Mouse (Mus musculus) kidney, embryonic 15.5 days (tissue): Measurements from ENCODE around the gene Chrm4. TPM values are rescaled to one million over a fixed set of nuclear protein-coding genes. Genes with fewer than 3 reads are reported as not detected.

Experiments
- ATAC-seq: fragments of 200-750 bp; cut with Nextera tagmentation; replicated peaks from 2 replicates; pipeline ENCODE4 v1.8.0; 2017; ENCODE audit warnings: moderate TSS enrichment; ENCODE audit not compliant: low FRiP score
- H3K27ac ChIP-seq: fragments of 300-500 bp; sonication (generic); 2 replicates; pipeline ENCODE4 v1.5.1; 2015; ENCODE audit warnings: mild to moderate bottlenecking, inconsistent platforms
- H3K27me3 ChIP-seq: fragments of 300-500 bp; sonication (generic); 2 replicates; pipeline ENCODE4 v1.6.1; 2015; ENCODE audit warnings: inconsistent platforms
- H3K36me3 ChIP-seq: fragments of 300-500 bp; sonication (generic); 2 replicates; pipeline ENCODE4 v1.6.1; 2015; ENCODE audit warnings: inconsistent platforms
- H3K4me1 ChIP-seq: fragments of 300-500 bp; sonication (generic); 2 replicates; pipeline ENCODE4 v1.6.1; 2015; ENCODE audit warnings: inconsistent platforms
- H3K4me2 ChIP-seq: fragments of 300-500 bp; sonication (generic); 2 replicates; pipeline ENCODE4 v1.6.1; 2015; ENCODE audit warnings: moderate library complexity, mild to moderate bottlenecking, inconsistent platforms
- H3K4me3 ChIP-seq: fragments of 300-500 bp; sonication (generic); replicated peaks from 2 replicates; pipeline ENCODE4 v1.5.1; 2015; ENCODE audit warnings: mild to moderate bottlenecking, inconsistent platforms
- H3K9ac ChIP-seq: fragments of 300-500 bp; sonication (generic); 2 replicates; pipeline ENCODE4 v1.6.1; 2015; ENCODE audit warnings: mild to moderate bottlenecking, inconsistent platforms
- H3K9me3 ChIP-seq: fragments of 300-500 bp; sonication (generic); replicated peaks from 2 replicates; pipeline ENCODE4 v1.6.1; 2016; ENCODE audit warnings: inconsistent platforms
- WGBS: fragments of 180-500 bp; shearing (Covaris S2); methylation state at CpG from one replicate; pipeline ENCODE4 v1.1.7; 2015; ENCODE audit warnings: mixed read lengths; 5-methylcytosine and 5-hydroxymethylcytosine counted together
- polyA plus RNA-seq: library from polyadenylated mRNA; unstranded; fragments of >200 nt; fragmentation: Nextera tagmentation; extraction: Ambion mirVana; gene quantifications from 2 replicates; pipeline ENCODE4 v1.2.1, GENCODE M21; 2015

The Chrm4 gene
- polyA plus RNA-seq, 1 experiment from 2014 or later, result 0.42 TPM

- no peaks in the 10 kb centered on the region for H3K27me3 ChIP-seq
- 94% methylated on average over 5 of the region's 5 CpGs for WGBS
- H3K4me2 ChIP-seq, result no peak overlapping the region
- no peaks in the 10 kb centered on the region for H3K9me3 ChIP-seq
- ATAC-seq, result no peak
- no peak overlapping the region for H3K9ac ChIP-seq
- peaks cover 72% of the 10 kb centered on the region for H3K4me1 ChIP-seq
- 0 out of 2 replicates have a peak, but pooled peaks cover 6% of the 10 kb centered on the region for H3K36me3 ChIP-seq
- H3K27ac ChIP-seq, result no peak overlapping the region
- no peak overlapping the region for H3K4me3 ChIP-seq
Observed at GRCm38 (mm10) chr2:91960459-91960858, 33.4 kb downstream of the Chrm4 start.

DNA sequence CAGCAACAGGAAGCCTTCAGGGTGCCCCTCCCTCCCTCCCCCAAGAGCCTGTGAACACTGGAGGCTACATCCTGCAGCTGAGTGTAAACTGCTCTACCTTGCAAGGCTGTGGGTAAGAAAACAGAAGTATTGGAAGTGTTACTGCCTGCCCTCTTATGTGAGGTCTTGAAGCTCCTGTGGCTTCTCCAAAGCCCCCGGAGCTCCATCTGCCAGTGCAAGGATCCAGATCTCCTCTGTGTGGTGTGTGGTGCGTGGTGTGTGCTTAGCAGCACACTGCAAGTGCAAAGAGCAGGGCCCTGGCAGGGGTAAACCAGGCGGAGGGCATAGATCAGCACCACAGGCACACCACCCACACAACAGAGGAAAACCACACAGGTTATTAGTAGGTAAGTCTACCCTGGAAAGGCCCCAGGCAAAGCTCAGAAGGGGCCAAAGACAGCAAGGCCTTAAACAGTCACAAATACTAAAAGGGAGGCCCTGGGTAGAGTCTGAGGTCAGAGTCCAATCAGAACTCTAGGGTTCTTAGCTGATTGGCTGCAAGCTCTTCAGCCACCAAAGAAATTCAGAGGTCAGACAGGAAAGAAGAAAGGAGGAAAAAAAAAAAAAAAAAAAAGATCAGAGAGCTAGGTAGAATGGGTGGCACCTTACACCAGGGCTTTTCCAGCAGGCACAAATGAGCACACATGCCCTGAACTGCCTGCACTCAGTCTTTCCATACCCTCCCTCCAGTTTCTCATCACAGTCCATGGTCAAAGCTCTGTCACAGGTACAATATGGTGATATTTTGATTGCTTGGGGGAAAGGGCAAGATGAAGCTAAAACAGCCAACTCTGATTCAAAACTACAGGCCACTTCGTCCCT lies 35.1 kb downstream of the Chrm4 start:
- H3K9ac ChIP-seq, result peak overlapping the region; percentile 92
- no peak for ATAC-seq
- peak overlapping the region; percentile 91 for H3K4me3 ChIP-seq
- no peaks in the 10 kb centered on the region for H3K27me3 ChIP-seq
- 47% methylated on average over 4 of the region's 4 CpGs for WGBS
- 0 out of 2 replicates have a peak, but pooled peaks cover 6% of the 10 kb centered on the region for H3K36me3 ChIP-seq
- H3K4me1 ChIP-seq, result peaks cover 71% of the 10 kb centered on the region
- H3K27ac ChIP-seq, result peak overlapping the region; percentile 81
- peak overlapping the region; percentile 91 for H3K4me2 ChIP-seq
- H3K9me3 ChIP-seq, result no peaks in the 10 kb centered on the region

DNA sequence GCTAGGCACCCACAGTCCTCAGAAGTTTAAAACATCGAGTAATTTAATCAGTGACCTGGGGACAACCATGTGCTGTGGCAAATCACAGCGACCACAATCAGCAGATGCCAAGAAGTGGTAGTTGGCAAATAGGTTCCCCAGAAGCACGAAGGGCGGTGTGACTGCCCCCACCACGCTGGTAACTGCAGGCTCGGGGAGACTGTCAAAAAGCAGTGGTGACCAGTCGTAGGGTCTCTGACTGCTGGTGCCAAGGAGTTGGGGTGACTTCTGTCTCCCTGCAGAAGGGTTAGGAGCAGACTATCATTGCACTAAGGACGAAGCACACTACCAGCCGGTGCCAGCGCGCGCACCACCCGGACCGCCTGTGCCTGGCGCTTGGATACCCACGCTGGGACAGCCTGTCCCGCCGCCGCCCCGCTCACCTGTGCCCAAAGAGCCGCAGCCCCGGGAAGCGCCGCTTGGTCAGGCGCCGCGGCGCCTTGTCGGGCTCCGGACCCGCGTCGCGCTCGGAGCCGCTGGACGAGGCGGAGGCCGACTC lies 35.9 kb downstream of the Chrm4 start:
- Histone ChIP-seq H3K27ac (peak overlapping the region; percentile 81), H3K36me3 (0 out of 2 replicates have a peak, but pooled peaks cover 6% of the 10 kb centered on the region), H3K9me3 (no peaks in the 10 kb centered on the region), H3K4me3 (peak overlapping the region; percentile 91), H3K9ac (peak overlapping the region; percentile 92), H3K4me2 (peak overlapping the region; percentile 91), H3K27me3 (no peaks in the 10 kb centered on the region), H3K4me1 (peaks cover 65% of the 10 kb centered on the region)
- under 1% methylated on average over 39 of the region's 39 CpGs for WGBS
- ATAC-seq, result peak; percentile 41

DNA sequence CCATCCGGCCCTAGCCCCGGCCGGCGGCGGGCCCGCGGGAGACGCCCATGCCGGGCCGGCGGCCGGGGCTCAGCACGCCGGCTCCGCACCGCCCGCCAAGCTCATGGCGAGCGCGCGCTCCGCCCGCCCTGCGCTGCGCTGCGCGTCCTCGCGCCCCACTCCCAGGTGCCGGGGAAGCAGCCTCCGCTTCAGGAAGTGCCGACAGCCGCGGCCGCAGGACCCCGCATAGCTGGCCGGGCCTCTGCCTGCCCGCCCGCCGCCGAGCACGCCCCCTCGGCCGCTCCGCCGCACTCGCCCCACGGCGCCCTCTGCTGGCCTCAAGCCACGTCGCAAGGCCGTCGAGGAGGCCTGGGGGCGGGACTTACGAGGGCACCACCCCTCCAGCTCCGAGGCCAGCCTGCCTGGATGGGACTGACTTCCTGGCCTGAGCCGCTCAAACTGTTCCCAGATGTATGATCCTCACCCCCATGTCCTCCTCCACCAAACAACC lies 36.4 kb downstream of the Chrm4 start:
- Histone ChIP-seq H3K27me3 (no peaks in the 10 kb centered on the region), H3K27ac (peak overlapping the region; percentile 81), H3K9me3 (no peaks in the 10 kb centered on the region), H3K9ac (peak overlapping the region; percentile 92), H3K4me2 (peak overlapping the region; percentile 91), H3K4me1 (peaks cover 66% of the 10 kb centered on the region), H3K36me3 (0 out of 2 replicates have a peak, but pooled peaks cover 5% of the 10 kb centered on the region), H3K4me3 (peak overlapping the region; percentile 91)
- WGBS, result under 1% methylated on average over 44 of the region's 57 CpGs
- peak; percentile 93 for ATAC-seq

DNA sequence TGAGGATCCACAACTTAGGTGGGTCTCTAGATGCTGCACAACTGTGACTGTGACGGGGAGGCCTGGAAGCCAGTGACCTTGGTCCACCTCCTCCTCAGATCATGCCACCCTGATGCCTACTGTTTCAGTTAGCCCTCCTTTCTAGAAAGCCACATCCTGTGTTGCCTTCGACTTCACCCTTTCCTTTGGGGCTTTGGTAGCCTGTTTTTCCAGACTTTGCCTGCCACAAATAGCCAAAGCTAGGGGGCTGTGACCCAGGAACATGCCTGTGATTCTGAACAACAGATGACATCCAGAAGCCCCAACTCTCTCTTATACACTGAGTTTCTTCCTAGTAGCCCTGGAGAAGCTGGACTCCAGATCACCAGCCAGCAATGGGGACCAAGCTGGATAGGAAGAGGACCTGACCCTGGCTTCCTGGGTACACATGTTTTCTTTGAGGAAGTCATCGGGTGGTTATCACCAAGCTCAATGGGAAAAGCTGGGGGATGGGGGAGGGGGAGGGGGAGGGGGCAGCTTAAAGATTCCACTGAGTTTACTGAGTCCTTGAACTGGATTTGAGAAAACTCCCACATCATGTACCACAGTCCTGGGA lies 37.7 kb downstream of the Chrm4 start:
- 67% methylated on average over 3 of the region's 3 CpGs for WGBS
- Histone ChIP-seq H3K4me2 (peak overlapping the region; percentile 91), H3K9me3 (no peaks in the 10 kb centered on the region), H3K4me1 (peaks cover 55% of the 10 kb centered on the region), H3K27ac (peak overlapping the region; percentile 83), H3K27me3 (no peaks in the 10 kb centered on the region), H3K9ac (no peak overlapping the region), H3K4me3 (peak overlapping the region; percentile 91), H3K36me3 (0 out of 2 replicates have a peak, but pooled peaks cover 3% of the 10 kb centered on the region)
- ATAC-seq, result no peak

- Histone ChIP-seq H3K27me3 (0 out of 2 replicates have a peak, but pooled peaks cover 5% of the 10 kb centered on the region), H3K4me2 (peak overlapping the region; percentile 91), H3K27ac (peak overlapping the region; percentile 83), H3K9me3 (no peaks in the 10 kb centered on the region), H3K4me3 (peak overlapping the region; percentile 91), H3K4me1 (peaks cover 52% of the 10 kb centered on the region), H3K36me3 (0 out of 2 replicates have a peak, but pooled peaks cover 2% of the 10 kb centered on the region), H3K9ac (peak overlapping the region; percentile 41)
- ATAC-seq, result no peak
- WGBS, result 21% methylated on average over 20 of the region's 20 CpGs
Observed at GRCm38 (mm10) chr2:91965417-91965816, 38.4 kb downstream of the Chrm4 start.

GRCm38 (mm10) chr2:91966367-91966766 lies 39.3 kb downstream of the Chrm4 start:
- H3K36me3 ChIP-seq, result no peaks in the 10 kb centered on the region
- no peak overlapping the region for H3K9ac ChIP-seq
- no peak overlapping the region for H3K4me3 ChIP-seq
- peaks cover 12% of the 10 kb centered on the region; the same call in 1 of the 2 replicates for H3K27me3 ChIP-seq
- WGBS, result 85% methylated on average over 5 of the region's 5 CpGs
- H3K4me2 ChIP-seq, result no peak overlapping the region
- no peak for ATAC-seq
- H3K27ac ChIP-seq, result no peak overlapping the region
- H3K4me1 ChIP-seq, result peaks cover 52% of the 10 kb centered on the region
- no peaks in the 10 kb centered on the region for H3K9me3 ChIP-seq

- peaks cover 49% of the 10 kb centered on the region for H3K4me1 ChIP-seq
- no peak overlapping the region for H3K9ac ChIP-seq
- ATAC-seq, result no peak
- H3K36me3 ChIP-seq, result no peaks in the 10 kb centered on the region
- no peak overlapping the region for H3K4me2 ChIP-seq
- 52% methylated on average over 11 of the region's 11 CpGs for WGBS
- H3K27ac ChIP-seq, result peak overlapping the region; percentile 84
- H3K27me3 ChIP-seq, result peaks cover 20% of the 10 kb centered on the region
- no peak overlapping the region for H3K4me3 ChIP-seq
- H3K9me3 ChIP-seq, result no peaks in the 10 kb centered on the region
Observed at GRCm38 (mm10) chr2:91967962-91968361, 40.9 kb downstream of the Chrm4 start.

DNA sequence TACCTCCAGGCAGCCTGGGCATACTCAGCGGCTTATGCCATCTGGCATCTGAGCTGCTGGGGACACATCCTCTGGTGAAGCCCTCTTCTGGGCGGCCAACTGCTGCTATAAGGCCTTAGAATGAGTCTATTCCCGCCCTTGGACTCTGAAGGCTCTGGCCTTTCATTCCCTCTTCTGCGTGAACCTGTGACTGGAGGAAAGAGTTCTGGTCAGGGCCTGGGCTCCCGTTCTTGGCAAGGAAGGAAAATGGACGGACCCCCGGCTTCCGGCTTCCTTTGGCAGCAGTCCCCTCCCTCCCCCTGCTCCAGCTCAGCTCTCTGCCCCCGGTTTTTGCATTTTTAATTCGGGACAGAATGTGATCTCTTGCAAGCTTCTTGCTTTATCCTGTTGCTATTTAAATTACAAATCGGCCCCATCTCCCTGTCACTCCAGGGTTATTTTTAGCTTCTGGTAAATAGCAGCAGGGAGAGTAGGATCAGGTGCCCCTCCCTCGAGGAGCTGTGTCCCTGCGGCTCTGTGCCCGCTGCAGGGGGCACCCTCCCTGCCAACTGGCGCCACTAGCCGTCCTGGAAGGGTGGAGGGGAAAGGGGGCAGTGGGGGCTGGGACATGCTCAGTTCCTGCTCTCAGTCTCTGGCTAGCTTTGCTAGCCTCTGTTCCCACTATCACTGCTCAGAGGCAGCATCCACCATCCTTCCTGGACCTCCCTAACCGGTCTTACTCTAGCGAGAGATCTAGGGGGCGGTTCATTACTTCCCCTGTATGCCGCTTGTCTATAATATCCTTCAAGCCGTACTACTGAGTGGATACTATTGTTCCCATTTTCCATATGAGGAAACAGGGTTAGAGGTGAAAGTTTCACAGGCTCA lies 44.4 kb downstream of the Chrm4 start:
- peak overlapping the region; percentile 32 for H3K4me2 ChIP-seq
- 23% methylated on average over 21 of the region's 21 CpGs for WGBS
- peaks cover 50% of the 10 kb centered on the region for H3K4me1 ChIP-seq
- no peak overlapping the region for H3K4me3 ChIP-seq
- ATAC-seq, result peak; percentile 31; the same call in 1 of the 2 replicates
- H3K9me3 ChIP-seq, result no peaks in the 10 kb centered on the region
- H3K36me3 ChIP-seq, result no peaks in the 10 kb centered on the region
- peak overlapping the region; percentile 84 for H3K27ac ChIP-seq
- H3K9ac ChIP-seq, result no peak overlapping the region
- H3K27me3 ChIP-seq, result peaks cover 55% of the 10 kb centered on the region

GRCm38 (mm10) chr2:91972121-91972566 lies 45.1 kb downstream of the Chrm4 start:
- Histone ChIP-seq H3K9ac (no peak overlapping the region), H3K4me3 (no peak overlapping the region), H3K9me3 (no peaks in the 10 kb centered on the region), H3K27ac (peak overlapping the region; percentile 84), H3K27me3 (peaks cover 62% of the 10 kb centered on the region), H3K4me2 (peak overlapping the region; percentile 32), H3K4me1 (peaks cover 47% of the 10 kb centered on the region), H3K36me3 (no peaks in the 10 kb centered on the region)
- WGBS, result 20% methylated on average over 13 of the region's 13 CpGs
- ATAC-seq, result no peak
